Mouse (Mus musculus) liver (tissue): ENCODE data around the gene Mcf2.
A peak's percentile ranks its signal among the peaks of the same experiment; 100 is the strongest.

ENCODE experiments used
- DNase-seq: peaks from one replicate; pipeline ENCODE4 v3.0.0-alpha.2; 2020; ENCODE audit warnings: mixed read lengths

Mcf2 gene

GRCm38 (mm10) chrX:60178744-60179458 lies at the start of gene Mcf2:
Gene Mcf2, minus strand, starts transcription at chrX:60179089.
- DNase-seq, result no peak

GRCm38 (mm10) chrX:60187726-60188125 lies 8.8 kb upstream of the Mcf2 start:
- DNase-seq, result no peak

GRCm38 (mm10) chrX:60182611-60183010 lies 3.7 kb upstream of the Mcf2 start:
- DNase-seq, result no peak

GRCm38 (mm10) chrX:60178025-60178743 lies 705 bp downstream of the Mcf2 start:
- DNase-seq, result no peak

- no peak for DNase-seq
Measured at GRCm38 (mm10) chrX:60170106-60170505, 8.8 kb downstream of the Mcf2 start.

GRCm38 (mm10) chrX:60169511-60169910 lies 9.4 kb downstream of the Mcf2 start:
- no peak for DNase-seq

GRCm38 (mm10) chrX:60168796-60169195 lies 10.1 kb downstream of the Mcf2 start:
- DNase-seq, result no peak

GRCm38 (mm10) chrX:60147268-60147974 lies 31.5 kb downstream of the Mcf2 start:
- DNase-seq, result no peak

GRCm38 (mm10) chrX:60075359-60075758 lies 103.5 kb downstream of the Mcf2 start:
- no peak for DNase-seq

GRCm38 (mm10) chrX:60055185-60055584 lies 123.7 kb downstream of the Mcf2 start:
- DNase-seq, result no peak

- DNase-seq, result no peak
Measured at GRCm38 (mm10) chrX:60054745-60055144, 124.1 kb downstream of the Mcf2 start.

GRCm38 (mm10) chrX:60026654-60027053 lies 152.2 kb downstream of the Mcf2 start:
- DNase-seq, result peak; percentile 5

GRCm38 (mm10) chrX:60021595-60021994 lies 157.3 kb downstream of the Mcf2 start:
- no peak for DNase-seq

GRCm38 (mm10) chrX:60021007-60021406 lies 157.9 kb downstream of the Mcf2 start:
- DNase-seq, result no peak

- DNase-seq, result no peak
Measured at GRCm38 (mm10) chrX:60014588-60014987, 164.3 kb downstream of the Mcf2 start.

GRCm38 (mm10) chrX:60013084-60013676 lies 165.7 kb downstream of the Mcf2 start:
- DNase-seq, result no peak
